Mouse (Mus musculus) kidney, adult 2 months (tissue): ENCODE measurements around the gene Vps50. TPM values are rescaled to one million over a fixed set of nuclear protein-coding genes. Genes with fewer than 3 reads are reported as not detected.
"Not testable (repeated sequence)": the region's sequence is repeated elsewhere in the genome, so short reads cannot be mapped to it uniquely, and the experiment has no call there.

Experiments
- DNase-seq: peaks from one replicate; pipeline ENCODE4 v3.0.0; 2021
- H3K27ac ChIP-seq: fragments of 200-500 bp; 2 replicates; pipeline ENCODE4 v1.5.1; 2012; ENCODE audit warnings: low read depth, low read length, control low read depth, inconsistent platforms; ENCODE audit not compliant: insufficient read depth
- H3K27me3 ChIP-seq: fragments of 200-500 bp; replicated peaks from 2 replicates; pipeline ENCODE4 v1.6.1; 2012; ENCODE audit warnings: mild to moderate bottlenecking, moderate library complexity, low read length, inconsistent platforms; ENCODE audit not compliant: control insufficient read depth, insufficient read depth
- H3K36me3 ChIP-seq: fragments of 200-500 bp; 2 replicates; pipeline ENCODE4 v1.6.1; 2012; ENCODE audit warnings: mild to moderate bottlenecking, moderate library complexity, low read length, inconsistent platforms; ENCODE audit not compliant: control insufficient read depth, insufficient read depth
- H3K4me1 ChIP-seq: fragments of 200-500 bp; 2 replicates; pipeline ENCODE4 v1.6.1; 2011; ENCODE audit warnings: low read length; ENCODE audit not compliant: control insufficient read depth, insufficient read depth
- H3K4me3 ChIP-seq: fragments of 200-500 bp; 2 replicates; pipeline ENCODE4 v1.5.1; 2011; ENCODE audit warnings: mild to moderate bottlenecking, low read depth, low read length, control low read depth; ENCODE audit not compliant: insufficient read depth
- CTCF ChIP-seq: fragments of 200-500 bp; conservative IDR thresholded peaks from 2 replicates; pipeline ENCODE4 v1.5.1; 2011; ENCODE audit warnings: low read depth, mild to moderate bottlenecking, control low read depth, low read length, moderate library complexity, mixed read lengths; ENCODE audit not compliant: insufficient read depth, insufficient read length
- POLR2A ChIP-seq: fragments of 200-500 bp; IDR thresholded peaks from one replicate; pipeline ENCODE4 v1.6.1; 2011; ENCODE audit warnings: low read depth, low read length, control low read depth
- WGBS: fragments of 180-500 bp; shearing (Covaris S2); methylation state at CpG from one replicate; pipeline ENCODE4 v1.1.7; 2018; 5-methylcytosine and 5-hydroxymethylcytosine counted together
- polyA plus RNA-seq: library from polyadenylated mRNA; depleted of rRNA; stranded (reverse); fragments of >200 nt; gene quantifications from 2 replicates; pipeline ENCODE4 v1.2.3, GENCODE M21; 2012

Gene Vps50
- polyA plus RNA-seq, 1 experiment: 4.1 TPM

DNA sequence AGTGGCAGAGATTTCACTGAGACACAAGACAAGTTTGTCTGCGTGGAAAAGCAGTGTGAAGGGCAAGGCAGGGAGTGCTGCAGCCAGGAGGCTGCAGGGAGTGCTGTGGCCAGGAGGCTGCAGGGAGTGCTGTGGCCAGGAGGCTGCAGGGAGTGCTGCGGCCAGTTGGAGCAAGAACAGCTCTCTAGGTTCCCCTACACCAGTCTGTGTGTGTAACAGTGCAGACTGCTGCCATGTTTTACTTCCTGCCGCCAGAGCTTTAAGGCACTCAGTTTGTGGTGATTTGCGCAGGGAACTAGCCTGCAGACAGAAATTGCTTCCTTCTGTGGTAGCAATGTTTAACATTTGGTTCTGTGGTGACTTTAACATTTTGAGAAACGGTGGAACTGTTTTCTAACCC is 61.8 kb downstream of the Vps50 start:
- Histone ChIP-seq H3K27me3 (no peaks in the 10 kb centered on the region), H3K36me3 (no peaks in the 10 kb centered on the region), H3K4me1 (no peaks in the 10 kb centered on the region), H3K27ac (no peak overlapping the region), H3K4me3 (no peak overlapping the region)
- 67% methylated on average over 5 of the region's 5 CpGs for WGBS
- no peak for TF ChIP-seq CTCF
- no peak for TF ChIP-seq POLR2A
- no peak for DNase-seq

DNA sequence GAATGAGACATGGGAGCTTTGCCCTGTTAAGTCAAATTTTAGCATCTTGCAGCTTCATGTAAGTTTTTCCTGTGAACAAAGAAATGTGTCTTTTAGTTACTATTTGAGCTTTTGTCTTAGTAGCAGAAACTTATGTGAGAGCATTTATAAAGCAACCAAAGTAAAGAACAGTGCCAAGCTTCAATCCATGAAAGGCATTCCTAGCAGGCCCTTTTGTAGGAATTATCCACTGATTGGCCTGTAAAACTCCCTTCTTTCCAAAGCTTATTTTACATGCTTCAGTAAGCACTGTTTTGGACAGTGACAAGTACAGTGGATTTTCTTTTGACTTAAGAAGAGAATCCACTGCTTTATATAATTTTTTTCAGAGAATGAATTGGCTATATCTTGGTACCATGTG is 64.1 kb downstream of the Vps50 start:
- no peak for TF ChIP-seq POLR2A
- no peak for TF ChIP-seq CTCF
- Histone ChIP-seq H3K36me3 (no peaks in the 10 kb centered on the region), H3K4me1 (no peaks in the 10 kb centered on the region)

DNA sequence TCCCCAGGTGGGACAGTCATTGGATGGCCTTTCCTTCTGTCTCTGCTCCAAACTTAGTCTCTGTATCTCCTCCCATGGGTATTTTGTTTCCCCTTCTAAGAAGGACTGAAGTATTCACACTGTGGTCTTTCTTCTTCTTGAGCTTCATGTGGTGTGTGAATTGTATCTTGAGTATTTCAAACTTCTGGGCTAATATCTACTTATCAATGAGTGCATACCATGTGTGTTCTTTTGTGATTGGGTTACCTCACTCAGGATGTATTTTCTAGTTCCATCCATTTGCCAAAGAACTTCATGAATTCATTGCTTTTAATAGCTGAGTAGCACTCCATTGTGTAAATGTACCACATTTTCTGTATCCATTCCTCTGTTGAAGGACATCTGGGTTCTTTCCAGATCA is 65.9 kb downstream of the Vps50 start:
- H3K4me1 ChIP-seq, H3K27me3 ChIP-seq, H3K4me3 ChIP-seq, DNase-seq, H3K36me3 ChIP-seq, H3K27ac ChIP-seq: not testable (repeated sequence)

More for the DNA sequence above, 64.1 kb downstream of the Vps50 start:
- DNase-seq: no peak
- Histone ChIP-seq H3K4me3 (no peak overlapping the region), H3K27ac (no peak overlapping the region), H3K27me3 (no peaks in the 10 kb centered on the region)

DNA sequence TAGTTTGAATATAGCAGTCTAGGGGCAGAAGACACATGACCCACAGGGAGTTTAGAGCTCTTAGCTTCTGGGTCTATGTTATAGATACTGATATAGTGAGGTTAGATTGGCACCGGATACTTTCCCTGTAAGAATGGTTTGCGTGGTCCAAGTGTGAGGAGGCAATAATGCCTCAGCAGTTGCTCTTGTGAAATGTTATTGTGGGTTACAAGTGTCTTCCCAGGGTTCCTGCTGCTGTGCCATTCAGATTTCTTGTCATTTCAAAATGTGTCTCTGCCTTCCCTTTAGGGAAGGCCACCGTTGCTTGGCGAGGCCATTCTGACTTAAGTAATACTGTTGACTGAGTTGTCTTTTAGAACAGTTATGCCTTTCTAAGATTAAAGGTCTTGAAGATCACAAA is 66.8 kb downstream of the Vps50 start:
- Histone ChIP-seq H3K4me3 (no peak overlapping the region), H3K27ac (no peak overlapping the region), H3K36me3 (no peaks in the 10 kb centered on the region), H3K4me1 (no peaks in the 10 kb centered on the region), H3K27me3 (no peaks in the 10 kb centered on the region)
- TF ChIP-seq POLR2A (no peak), CTCF (no peak)
- WGBS: 96% methylated on average over 4 of the region's 4 CpGs
- no peak for DNase-seq

DNA sequence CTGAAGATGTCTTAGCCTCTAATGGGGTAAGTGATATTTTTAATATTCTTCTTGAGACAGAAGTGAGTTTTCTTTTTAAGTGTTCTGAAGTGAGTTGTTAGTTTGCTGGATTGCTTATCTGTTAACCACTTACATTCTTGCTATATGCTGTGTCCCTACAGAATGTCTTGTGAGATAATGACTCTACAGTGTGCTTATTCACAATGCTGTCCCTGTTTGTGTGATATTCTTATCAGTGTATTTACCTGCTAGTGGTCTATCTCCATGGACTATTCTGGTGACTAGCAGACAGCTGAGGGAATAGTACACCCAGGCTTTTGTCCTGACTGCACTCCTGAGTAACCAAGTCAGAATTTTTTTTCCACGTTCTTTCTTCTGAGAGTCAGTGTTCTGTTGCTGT is 67.5 kb downstream of the Vps50 start:
- no peaks in the 10 kb centered on the region for H3K4me1 ChIP-seq
- no peak for DNase-seq
- TF ChIP-seq POLR2A (no peak), CTCF (no peak)
- H3K27ac ChIP-seq: no peak overlapping the region
- WGBS: 94% methylated on average over 1 of the region's 1 CpGs
- no peaks in the 10 kb centered on the region for H3K27me3 ChIP-seq
- H3K36me3 ChIP-seq: no peaks in the 10 kb centered on the region
- H3K4me3 ChIP-seq: no peak overlapping the region

DNA sequence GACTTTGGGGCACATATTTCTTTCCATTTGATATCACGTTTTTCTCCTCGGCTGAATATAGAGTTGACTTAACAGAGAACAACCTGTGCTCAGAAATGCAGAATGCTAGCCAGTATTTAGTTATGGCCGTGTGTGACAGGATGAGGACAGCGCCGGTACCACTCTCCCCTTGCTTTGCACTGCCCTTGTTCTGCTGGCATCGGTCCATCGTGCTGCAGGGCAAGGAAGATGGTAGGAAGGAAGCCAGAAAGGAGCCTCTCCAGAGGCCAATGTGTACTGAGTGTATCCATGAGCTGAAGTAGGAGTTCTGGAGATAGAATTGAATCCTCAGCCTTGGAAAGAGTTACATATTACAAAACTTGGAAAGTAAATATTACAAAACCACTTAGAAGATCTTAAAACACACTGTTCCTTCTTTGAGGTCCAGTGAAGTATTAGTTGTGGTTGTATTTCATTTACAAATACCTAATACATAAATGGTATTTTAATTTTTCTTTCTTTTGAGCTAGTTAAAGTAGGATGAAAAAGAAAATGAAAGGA is 69.0 kb downstream of the Vps50 start:
- no peak for DNase-seq
- TF ChIP-seq POLR2A (no peak), CTCF (no peak)
- H3K27ac ChIP-seq: no peak overlapping the region

DNA sequence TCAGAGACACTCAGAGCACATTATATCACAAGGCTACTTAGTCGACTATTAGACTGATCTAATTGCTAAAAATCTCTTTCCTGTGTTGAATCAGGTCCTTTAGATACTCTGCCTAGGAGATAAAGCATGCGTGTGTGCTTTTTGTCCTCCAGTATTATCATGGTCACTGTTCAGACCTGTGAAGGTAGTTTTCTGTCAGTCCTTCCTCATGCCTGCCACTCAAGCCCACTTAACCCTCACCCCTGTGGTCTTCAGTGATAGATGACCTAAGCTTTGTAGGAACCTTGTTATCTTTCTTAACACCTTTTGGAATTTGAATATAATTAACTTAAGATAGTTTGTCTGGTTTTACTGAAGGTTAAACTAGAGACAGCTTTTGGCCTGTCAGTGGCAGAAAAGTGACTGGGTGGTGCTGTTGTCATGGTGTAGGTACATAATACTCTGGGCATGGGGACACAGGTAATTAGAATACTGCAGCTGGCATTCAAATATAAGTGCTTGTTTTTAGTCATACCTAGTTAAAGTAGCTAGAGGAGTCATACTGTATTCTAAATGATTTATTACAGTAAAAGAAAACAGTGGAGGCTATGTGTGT is 74.1 kb downstream of the Vps50 start:
- H3K27ac ChIP-seq: no peak overlapping the region
- no peaks in the 10 kb centered on the region for H3K27me3 ChIP-seq
- no peak for DNase-seq
- WGBS: 73% methylated on average over 2 of the region's 2 CpGs
- no peak overlapping the region for H3K4me3 ChIP-seq
- H3K36me3 ChIP-seq: no peaks in the 10 kb centered on the region; the same call in 1 of the 2 replicates
- no peaks in the 10 kb centered on the region for H3K4me1 ChIP-seq
- no peak for TF ChIP-seq CTCF
- no peak for TF ChIP-seq POLR2A

More for the DNA sequence above, 69.0 kb downstream of the Vps50 start:
- Histone ChIP-seq H3K4me1 (no peaks in the 10 kb centered on the region), H3K4me3 (no peak overlapping the region), H3K27me3 (no peaks in the 10 kb centered on the region), H3K36me3 (no peaks in the 10 kb centered on the region; the same call in 1 of the 2 replicates)
- WGBS: 89% methylated on average over 7 of the region's 7 CpGs
